Mouse (Mus musculus): ENCODE measurements around the gene Vmn1r184.
"Not testable (repeated sequence)": the region's sequence is repeated elsewhere in the genome, so short reads cannot be mapped to it uniquely, and the experiment has no call there.

Vmn1r184 gene

GRCm38 (mm10) chr7:26260034-26260433 is at the start of gene Vmn1r184:
Gene Vmn1r184, plus strand, starts transcription at chr7:26260334.
- not testable (repeated sequence) for DNase-seq

- not testable (repeated sequence) for DNase-seq
Measured at GRCm38 (mm10) chr7:26303429-26304166, 43.5 kb downstream of the Vmn1r184 start.

- DNase-seq = not testable (repeated sequence)
Measured at GRCm38 (mm10) chr7:26306926-26307325, 46.8 kb downstream of the Vmn1r184 start, which contains the start of gene Cyp2a4. Gene Cyp2a4, plus strand, starts transcription at chr7:26307169.

GRCm38 (mm10) chr7:26311786-26312185 is 51.7 kb downstream of the Vmn1r184 start:
- DNase-seq = not testable (repeated sequence)

- not testable (repeated sequence) for DNase-seq
Measured at GRCm38 (mm10) chr7:26315194-26315593, 55.1 kb downstream of the Vmn1r184 start.

DNA sequence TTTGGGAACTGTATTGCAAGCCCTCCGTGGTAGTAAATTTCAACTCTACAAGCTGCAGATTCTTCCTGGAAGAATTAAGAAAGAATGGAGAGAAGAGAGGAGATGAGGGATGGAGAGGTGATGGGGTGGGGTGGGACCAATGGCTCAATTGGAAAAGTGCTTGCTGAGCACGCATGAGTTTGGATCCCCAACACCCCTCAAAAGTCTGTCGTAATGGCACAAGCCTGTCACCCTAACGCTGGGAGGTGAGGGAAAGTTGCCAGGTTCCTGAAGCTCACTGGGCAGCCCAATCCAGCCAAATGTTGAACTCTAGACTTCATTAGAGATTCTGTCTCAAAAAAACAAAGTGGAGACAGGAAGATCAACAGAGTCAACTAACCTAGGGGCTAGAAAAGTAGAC is 55.7 kb downstream of the Vmn1r184 start:
- DNase-seq = not testable (repeated sequence)

All from kidney, postnatal 25 days (tissue).